Comparison of ENCODE assay signal across 19 mouse cellular contexts in genomic region chr6:53596402-53596801, GRCm38 (mm10).
"Had no signal": no experiment of that assay in that cellular context is flagged by ENCODE, and none has a peak within 500 bp of the region (broad histone marks: within the 10 kb centered on the region; RNA-seq: fewer than 3 reads in every experiment).

No protein-coding gene starts in this region.

- H3K9ac ChIP-seq: liver, embryonic 15.5 days; liver, postnatal 0 days; lung, embryonic 15.5 days; midbrain, embryonic 12.5 days; neural tube, embryonic 13.5 days; neural tube, embryonic 15.5 days had no signal

- DNase-seq: liver, postnatal 0 days; lung, adult 2 months; lung, postnatal 14 days; lung, postnatal 36 days; midbrain, embryonic 14.5 days; retina, postnatal 1 day; right cerebral cortex, adult 18-20 months; right cerebral cortex, postnatal 14 days; spleen, adult 18-20 months; thymus, adult 18-20 months; thymus, postnatal 14 days; thymus, postnatal 36 days had no signal

- H3K4me2 ChIP-seq: liver, embryonic 15.5 days; lung, embryonic 15.5 days; midbrain, embryonic 12.5 days; neural tube, embryonic 13.5 days; neural tube, embryonic 15.5 days had no signal

- H3K36me3 ChIP-seq: liver, embryonic 15.5 days; lung, embryonic 15.5 days; midbrain, embryonic 10.5 days; midbrain, embryonic 12.5 days; neural tube, embryonic 13.5 days; neural tube, embryonic 15.5 days had no signal

- H3K4me3 ChIP-seq: liver, embryonic 15.5 days; lung, embryonic 15.5 days; midbrain, embryonic 10.5 days; midbrain, embryonic 12.5 days; myocyte; neural tube, embryonic 13.5 days; neural tube, embryonic 15.5 days had no signal

- H3K27me3 ChIP-seq: liver, embryonic 15.5 days; lung, embryonic 15.5 days; midbrain, embryonic 12.5 days; neural tube, embryonic 15.5 days had no signal

- H3K9me3 ChIP-seq: liver, embryonic 15.5 days; lung, embryonic 15.5 days; midbrain, embryonic 10.5 days; midbrain, embryonic 12.5 days; neural tube, embryonic 13.5 days; neural tube, embryonic 15.5 days had no signal

- H3K27ac ChIP-seq: liver, embryonic 15.5 days; lung, embryonic 15.5 days; midbrain, embryonic 10.5 days; midbrain, embryonic 12.5 days; neural tube, embryonic 13.5 days; neural tube, embryonic 15.5 days had no signal

- H3K4me1 ChIP-seq: liver, embryonic 15.5 days; lung, embryonic 15.5 days had no signal
